Mouse (Mus musculus) hindbrain, embryonic 14.5 days (tissue): ENCODE measurements around the gene Pard3. TPM values are rescaled to one million over a fixed set of nuclear protein-coding genes. Genes with fewer than 3 reads are reported as not detected.

ENCODE experiments used
- ATAC-seq: fragments of 200-750 bp; cut with Nextera tagmentation; 2 replicates; pipeline ENCODE4 v1.8.0; 2017; ENCODE audit warnings: moderate number of reproducible peaks, mild to moderate bottlenecking, moderate TSS enrichment, moderate library complexity; ENCODE audit not compliant: low FRiP score
- DNase-seq: peaks from one replicate; pipeline ENCODE4 v3.0.0-alpha.2; 2015; ENCODE audit warnings: low spot score
- H3K27ac ChIP-seq: fragments of 300-500 bp; sonication (generic); 2 replicates; pipeline ENCODE4 v1.5.1; 2014; ENCODE audit warnings: mild to moderate bottlenecking, moderate library complexity
- H3K27me3 ChIP-seq: fragments of 300-500 bp; sonication (generic); 2 replicates; pipeline ENCODE4 v1.6.1; 2014; ENCODE audit warnings: mild to moderate bottlenecking, low read length, mixed read lengths; ENCODE audit not compliant: control insufficient read depth, insufficient read depth
- H3K36me3 ChIP-seq: fragments of 300-500 bp; sonication (generic); replicated peaks from 2 replicates; pipeline ENCODE4 v1.6.1; 2014; ENCODE audit not compliant: control insufficient read depth, insufficient read depth
- H3K4me1 ChIP-seq: fragments of 300-500 bp; sonication (generic); replicated peaks from 2 replicates; pipeline ENCODE4 v1.6.1; 2014; ENCODE audit warnings: antibody characterized with exemption, low read length, mixed read lengths; ENCODE audit not compliant: control insufficient read depth, insufficient read depth
- H3K4me2 ChIP-seq: fragments of 300-500 bp; sonication (generic); replicated peaks from 2 replicates; pipeline ENCODE4 v1.6.1; 2014; ENCODE audit warnings: mild to moderate bottlenecking, moderate library complexity
- H3K4me3 ChIP-seq: fragments of 300-500 bp; sonication (generic); replicated peaks from 2 replicates; pipeline ENCODE4 v1.5.1; 2014; ENCODE audit warnings: mild to moderate bottlenecking, low read length
- H3K9ac ChIP-seq: fragments of 300-500 bp; sonication (generic); 2 replicates; pipeline ENCODE4 v1.6.1; 2014
- H3K9me3 ChIP-seq: fragments of 300-500 bp; sonication (generic); 2 replicates; pipeline ENCODE4 v1.6.1; 2016; ENCODE audit warnings: low read length; ENCODE audit not compliant: control insufficient read depth
- WGBS: fragments of 180-500 bp; shearing (Covaris S2); extraction: QIAGEN DNeasy Blood & Tissue Kit; methylation state at CpG from one replicate; pipeline ENCODE4 v1.1.7; 2014; 5-methylcytosine and 5-hydroxymethylcytosine counted together
- polyA plus RNA-seq: library from polyadenylated mRNA; unstranded; fragments of >200 nt; fragmentation: Nextera tagmentation; extraction: Ambion mirVana; gene quantifications from 2 replicates; pipeline ENCODE4 v1.2.1, GENCODE M21; 2014

Pard3 gene
- polyA plus RNA-seq, 1 experiment from 2014 or later, result 25.5 TPM

DNA sequence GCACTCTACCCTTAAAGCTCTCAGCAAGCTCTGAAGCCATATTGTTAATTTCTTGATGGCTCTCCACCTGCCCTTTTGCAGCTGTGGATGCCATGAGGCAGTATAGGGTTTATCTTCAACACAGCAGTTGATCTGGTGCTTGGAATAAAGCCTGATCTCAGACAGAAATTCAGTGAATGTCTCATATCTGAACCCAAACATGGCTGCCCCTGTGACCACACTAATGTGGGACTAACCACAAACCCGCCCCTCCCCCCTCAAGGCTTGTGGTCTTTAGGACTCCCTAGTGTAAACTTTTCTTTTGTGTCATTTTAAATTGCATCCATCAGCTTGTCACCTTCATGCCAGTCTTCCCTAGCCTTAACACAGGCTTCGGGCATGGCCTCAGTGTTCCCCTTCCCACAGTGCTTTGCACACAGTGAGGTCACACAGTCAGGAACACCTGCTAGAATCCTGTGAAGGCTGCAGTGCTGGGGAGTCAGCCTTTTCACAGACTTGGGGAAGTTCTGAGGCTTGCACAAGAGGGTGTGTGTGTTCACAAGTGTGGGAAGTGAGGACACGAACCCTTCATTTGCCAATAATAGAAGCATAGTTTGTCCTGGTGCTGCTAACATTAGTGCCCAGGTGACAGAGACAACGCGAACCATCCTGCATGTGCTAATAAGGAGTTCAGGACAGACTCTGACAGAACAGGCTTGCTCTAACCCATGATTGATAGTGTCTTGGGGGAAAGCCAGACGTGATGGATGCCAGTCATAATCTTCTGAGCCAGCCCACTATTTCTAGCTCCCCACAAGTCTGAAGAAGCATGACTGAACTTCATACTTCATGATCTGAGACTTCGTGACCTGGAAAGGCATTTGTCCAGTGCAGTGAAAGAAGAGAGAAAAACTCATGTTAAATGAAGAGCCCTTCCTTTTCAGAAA lies 451.4 kb downstream of the Pard3 start:
- ATAC-seq, result no peak
- H3K9ac ChIP-seq, result no peak overlapping the region
- no peak for DNase-seq
- no peak overlapping the region for H3K4me2 ChIP-seq
- H3K4me1 ChIP-seq, result no peaks in the 10 kb centered on the region; the same call in 1 of the 2 replicates
- no peaks in the 10 kb centered on the region for H3K36me3 ChIP-seq
- 81% methylated on average over 7 of the region's 7 CpGs for WGBS
- H3K4me3 ChIP-seq, result no peak overlapping the region
- no peaks in the 10 kb centered on the region for H3K9me3 ChIP-seq
- no peaks in the 10 kb centered on the region for H3K27me3 ChIP-seq
- no peak overlapping the region for H3K27ac ChIP-seq

DNA sequence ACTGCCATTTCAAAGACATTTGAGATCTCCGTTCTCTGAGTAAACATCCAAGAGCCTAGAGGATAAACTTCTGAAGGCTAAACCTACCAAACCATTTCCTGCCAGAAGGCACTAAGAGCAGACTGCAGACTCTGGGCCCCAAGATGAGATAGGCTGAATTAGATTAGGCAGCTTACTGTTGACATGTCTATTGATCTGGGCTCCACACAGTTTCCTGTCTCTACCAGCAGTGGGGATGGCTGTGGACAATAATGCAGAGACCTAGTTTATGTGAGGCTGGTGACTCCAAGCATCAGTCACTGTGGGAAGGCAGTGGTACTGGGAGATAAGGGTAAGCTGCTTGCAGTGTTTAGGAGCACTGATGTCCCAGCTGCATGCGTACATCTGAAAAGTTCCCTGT lies 452.4 kb downstream of the Pard3 start:
- Histone ChIP-seq H3K27ac (no peak overlapping the region), H3K27me3 (no peaks in the 10 kb centered on the region), H3K36me3 (no peaks in the 10 kb centered on the region), H3K9me3 (no peaks in the 10 kb centered on the region), H3K4me3 (no peak overlapping the region), H3K9ac (no peak overlapping the region), H3K4me1 (no peaks in the 10 kb centered on the region; the same call in 1 of the 2 replicates), H3K4me2 (no peak overlapping the region)
- 85% methylated on average over 2 of the region's 2 CpGs for WGBS
- DNase-seq, result no peak
- ATAC-seq, result no peak

DNA sequence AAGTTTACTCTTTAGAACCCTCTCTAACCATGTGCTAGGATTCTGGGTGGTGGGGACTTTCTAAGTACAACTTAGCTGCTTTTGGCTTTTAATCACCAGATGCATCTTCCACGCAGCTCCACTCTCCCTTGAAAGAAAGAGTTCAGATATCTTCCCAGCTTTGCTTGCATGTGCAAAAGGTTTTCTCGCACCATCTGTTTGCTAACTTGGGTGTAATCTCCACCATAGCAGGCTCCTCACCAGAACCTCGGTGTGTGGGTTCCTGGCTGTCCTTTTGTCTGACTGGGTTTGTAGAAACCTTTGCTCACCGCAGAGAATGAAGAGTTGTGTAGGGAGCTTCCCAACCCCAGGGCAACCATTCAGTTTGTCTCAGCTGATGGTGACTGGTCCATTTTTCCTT lies 462.0 kb downstream of the Pard3 start:
- 91% methylated on average over 4 of the region's 4 CpGs for WGBS
- Histone ChIP-seq H3K27ac (no peak overlapping the region), H3K9ac (no peak overlapping the region), H3K4me2 (no peak overlapping the region), H3K9me3 (no peaks in the 10 kb centered on the region), H3K4me3 (no peak overlapping the region), H3K4me1 (no peaks in the 10 kb centered on the region), H3K27me3 (no peaks in the 10 kb centered on the region), H3K36me3 (no peaks in the 10 kb centered on the region)
- ATAC-seq (no peak), DNase-seq (no peak)

DNA sequence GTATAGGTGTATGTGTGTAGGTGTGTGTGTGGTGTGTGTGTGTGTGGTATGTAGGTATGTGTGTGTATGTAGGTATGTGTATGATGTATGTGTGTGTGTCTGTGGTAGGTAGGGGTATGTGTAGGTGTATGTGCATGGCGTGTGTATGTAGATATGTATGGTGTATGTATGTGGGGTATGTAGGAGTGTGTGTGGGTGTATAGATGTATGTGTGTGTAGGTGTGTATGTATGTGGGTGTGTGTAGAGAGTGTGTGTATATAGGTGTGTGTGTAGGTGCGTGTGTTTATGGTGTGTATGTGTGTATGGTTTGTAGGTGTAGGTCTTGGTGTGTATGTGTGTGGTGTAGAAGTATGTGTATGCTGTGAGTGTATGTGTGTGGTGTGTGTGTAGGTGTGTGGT lies 464.6 kb downstream of the Pard3 start:
- Histone ChIP-seq H3K27ac (no peak overlapping the region), H3K4me3 (no peak overlapping the region), H3K9ac (no peak overlapping the region), H3K27me3 (no peaks in the 10 kb centered on the region), H3K4me1 (no peaks in the 10 kb centered on the region), H3K4me2 (no peak overlapping the region), H3K9me3 (no peaks in the 10 kb centered on the region), H3K36me3 (no peaks in the 10 kb centered on the region)
- 95% methylated on average over 2 of the region's 2 CpGs for WGBS
- ATAC-seq (no peak), DNase-seq (no peak)

DNA sequence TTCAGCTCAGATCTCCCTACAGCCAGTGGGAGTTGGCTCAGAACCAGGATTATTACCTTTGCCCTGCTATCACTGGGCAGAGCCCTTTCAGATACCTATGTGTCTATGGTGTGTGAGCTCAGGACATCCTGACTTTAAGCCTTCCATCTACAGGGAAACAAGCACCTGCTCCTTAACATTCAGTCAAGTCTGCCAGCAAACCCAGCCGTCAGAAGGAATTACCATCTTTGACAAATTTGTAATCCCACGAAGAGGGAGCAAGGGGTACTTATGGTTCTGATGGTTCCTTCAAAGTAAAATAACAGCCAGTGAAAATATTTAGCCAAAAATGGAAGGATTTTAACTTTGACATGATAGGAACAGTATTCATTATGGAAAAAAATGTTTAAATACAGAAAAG lies 466.1 kb downstream of the Pard3 start:
- ATAC-seq, result no peak
- WGBS, result 79% methylated on average over 2 of the region's 2 CpGs

DNA sequence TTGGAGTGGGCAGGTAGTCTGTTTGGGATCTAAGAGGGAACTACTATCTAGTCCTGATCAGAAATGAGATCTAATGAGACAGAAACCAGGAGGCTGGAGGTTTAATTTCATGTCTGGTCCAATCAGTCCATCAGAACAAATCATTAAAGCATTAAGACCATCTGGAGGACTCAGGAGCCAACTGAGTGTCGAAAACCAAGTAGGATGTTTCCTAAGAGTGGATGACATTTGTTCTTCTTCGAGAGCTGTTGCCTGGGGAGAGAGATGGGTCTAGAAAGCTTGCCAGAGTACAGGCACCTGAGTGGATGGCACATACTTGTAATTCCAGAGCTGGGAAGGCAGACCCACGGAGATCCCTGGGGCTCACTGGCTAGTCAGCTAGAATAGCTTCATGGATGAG lies 468.2 kb downstream of the Pard3 start:
- Histone ChIP-seq H3K4me2 (no peak overlapping the region), H3K9me3 (no peaks in the 10 kb centered on the region), H3K36me3 (no peaks in the 10 kb centered on the region), H3K9ac (no peak overlapping the region), H3K4me1 (peaks cover 17% of the 10 kb centered on the region), H3K4me3 (no peak overlapping the region), H3K27ac (no peak overlapping the region), H3K27me3 (no peaks in the 10 kb centered on the region)
- WGBS, result 90% methylated on average over 3 of the region's 3 CpGs
- DNase-seq, result no peak
- ATAC-seq, result no peak

More for the DNA sequence above, 466.1 kb downstream of the Pard3 start:
- Histone ChIP-seq H3K9ac (no peak overlapping the region), H3K27ac (no peak overlapping the region), H3K27me3 (no peaks in the 10 kb centered on the region), H3K9me3 (no peaks in the 10 kb centered on the region), H3K4me1 (peaks cover 7% of the 10 kb centered on the region), H3K4me3 (no peak overlapping the region), H3K36me3 (no peaks in the 10 kb centered on the region), H3K4me2 (no peak overlapping the region)
- no peak for DNase-seq

DNA sequence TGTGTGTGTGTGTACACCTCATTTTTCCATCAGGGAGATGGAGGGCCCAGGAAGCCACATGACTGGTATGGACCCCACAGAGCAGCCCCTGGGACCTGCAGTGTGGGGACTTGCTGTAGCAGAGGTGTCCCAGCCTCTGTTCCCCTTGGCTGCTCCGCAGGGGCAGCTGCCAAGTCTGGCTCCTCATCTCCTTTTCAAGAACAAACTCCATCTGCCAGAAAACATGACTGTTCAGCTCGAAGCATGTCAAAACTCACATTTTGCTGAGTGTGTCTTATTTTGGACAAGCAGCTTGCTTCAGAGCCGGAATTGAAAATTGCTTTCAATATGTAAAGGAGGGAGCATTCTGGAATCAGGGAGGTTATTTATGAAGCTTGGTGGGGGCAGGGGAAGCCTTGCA lies 471.1 kb downstream of the Pard3 start:
- H3K27me3 ChIP-seq, result no peaks in the 10 kb centered on the region
- ATAC-seq, result no peak
- peaks cover 17% of the 10 kb centered on the region for H3K4me1 ChIP-seq
- DNase-seq, result no peak
- H3K9me3 ChIP-seq, result no peaks in the 10 kb centered on the region
- 45% methylated on average over 3 of the region's 3 CpGs for WGBS
- H3K9ac ChIP-seq, result no peak overlapping the region
- H3K36me3 ChIP-seq, result no peaks in the 10 kb centered on the region
- H3K27ac ChIP-seq, result peak overlapping the region; percentile 44
- H3K4me3 ChIP-seq, result no peak overlapping the region
- H3K4me2 ChIP-seq, result no peak overlapping the region

DNA sequence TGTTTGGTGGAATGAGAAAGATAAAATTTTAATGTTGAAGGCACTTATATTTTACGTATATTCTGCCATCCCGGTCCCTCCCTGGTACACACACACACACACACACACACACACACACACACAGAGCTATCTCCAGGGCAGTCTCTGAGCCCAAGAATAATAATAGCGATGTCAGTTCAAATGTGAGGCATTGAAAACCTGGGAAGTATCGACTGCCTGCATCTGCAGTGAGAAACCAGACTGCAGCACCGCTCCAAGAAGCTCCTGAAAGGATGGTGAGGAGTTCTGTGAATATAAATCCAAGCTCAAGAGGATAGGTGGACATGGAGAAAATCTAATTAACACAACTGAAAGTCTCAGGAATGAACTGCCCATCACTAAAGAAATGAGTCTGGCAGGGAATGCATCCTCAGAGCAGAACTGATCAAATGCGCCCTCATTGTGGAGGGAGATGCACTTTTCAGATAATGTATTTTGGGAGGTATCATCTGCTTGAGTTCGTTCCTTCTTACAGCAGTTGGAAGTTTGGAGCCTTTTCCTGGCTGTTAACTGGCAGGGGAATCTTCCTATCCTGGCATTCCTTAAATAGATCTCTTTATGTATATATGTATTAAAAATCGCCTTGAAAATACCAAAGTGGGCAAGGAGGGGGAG lies 471.6 kb downstream of the Pard3 start:
- Histone ChIP-seq H3K9ac (no peak overlapping the region), H3K27me3 (no peaks in the 10 kb centered on the region), H3K9me3 (no peaks in the 10 kb centered on the region), H3K4me3 (no peak overlapping the region), H3K4me1 (peaks cover 17% of the 10 kb centered on the region), H3K27ac (peak overlapping the region; percentile 44), H3K36me3 (no peaks in the 10 kb centered on the region), H3K4me2 (no peak overlapping the region)
- DNase-seq (no peak), ATAC-seq (no peak)
- WGBS, result 53% methylated on average over 8 of the region's 8 CpGs

DNA sequence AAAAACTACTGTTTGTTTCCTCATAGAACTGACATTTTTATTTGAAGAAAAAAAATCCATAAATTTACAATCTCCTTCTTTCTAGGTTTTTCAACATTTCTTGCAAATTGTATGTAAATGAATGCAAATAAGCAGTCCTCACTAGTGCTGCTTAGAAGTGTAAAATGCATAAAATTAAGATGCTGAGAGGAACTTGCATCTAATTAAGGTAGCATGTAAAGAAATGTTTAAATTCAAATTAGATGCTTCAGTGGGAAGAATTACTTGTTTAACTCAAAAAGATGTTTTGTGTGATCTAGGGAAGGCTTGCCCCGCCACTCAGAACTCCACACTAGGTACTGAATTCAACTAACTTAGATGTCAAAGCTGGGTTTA lies 472.1 kb downstream of the Pard3 start:
- Histone ChIP-seq H3K4me2 (no peak overlapping the region), H3K9ac (no peak overlapping the region), H3K27ac (peak overlapping the region; percentile 44), H3K4me3 (no peak overlapping the region), H3K27me3 (no peaks in the 10 kb centered on the region), H3K36me3 (no peaks in the 10 kb centered on the region), H3K4me1 (peaks cover 17% of the 10 kb centered on the region), H3K9me3 (no peaks in the 10 kb centered on the region)
- ATAC-seq (no peak), DNase-seq (no peak)
- 56% methylated on average over 1 of the region's 1 CpGs for WGBS
